9 mouse cellular contexts compared by ENCODE assay signal in genomic region chr3:97824011-97824711, GRCm38 (mm10).
DNase-seq lines count a peak whose midpoint lies in the region; ATAC-seq and TF ChIP-seq lines count a peak whose summit lies in the region.
"Had no signal": no experiment of that assay in that cellular context is flagged by ENCODE, and none has a peak within 500 bp of the region (broad histone marks: within the 10 kb centered on the region; RNA-seq: fewer than 3 reads in every experiment).

No protein-coding gene starts in this region.

- H3K27me3 ChIP-seq in forebrain, postnatal 0 days (ENCODE audit: insufficient read depth, low read length) = no peaks in the 10 kb centered on the region
- peaks cover 5% of the 10 kb centered on the region; the same call in 1 of the 2 replicates for H3K27me3 ChIP-seq in hindbrain, embryonic 11.5 days (ENCODE audit: control insufficient read depth, insufficient read depth, low read length)
- peaks cover 12% of the 10 kb centered on the region; the same call in 1 of the 2 replicates for H3K27me3 ChIP-seq in limb, embryonic 15.5 days
- peaks cover 9% of the 10 kb centered on the region; the same call in 1 of the 2 replicates for H3K27me3 ChIP-seq in midbrain, postnatal 0 days (ENCODE audit: insufficient read depth, low read length)

- H3K4me2 ChIP-seq in forebrain, postnatal 0 days (ENCODE audit: low read depth) = peak overlapping the region; percentile 52
- peak overlapping the region; percentile 85 for H3K4me2 ChIP-seq in hindbrain, embryonic 11.5 days (replicated peaks; ENCODE audit: low read depth, low read length)
- H3K4me2 ChIP-seq in limb, embryonic 15.5 days = peak overlapping the region; percentile 87
- peak overlapping the region; percentile 50 for H3K4me2 ChIP-seq in midbrain, postnatal 0 days (ENCODE audit: low read depth, low read length, poor library complexity, severe bottlenecking)

- H3K36me3 ChIP-seq in forebrain, postnatal 0 days (ENCODE audit: insufficient read depth) = 0 out of 2 replicates have a peak, but pooled peaks cover 7% of the 10 kb centered on the region
- H3K36me3 ChIP-seq in hindbrain, embryonic 11.5 days (ENCODE audit: control insufficient read depth, insufficient read depth, low read length) = no peaks in the 10 kb centered on the region
- no peaks in the 10 kb centered on the region for H3K36me3 ChIP-seq in limb, embryonic 15.5 days
- 0 out of 2 replicates have a peak, but pooled peaks cover 3% of the 10 kb centered on the region for H3K36me3 ChIP-seq in midbrain, postnatal 0 days (ENCODE audit: insufficient read depth, low read length)

- peak; percentile 18 to 23 for DNase-seq in cerebellum, postnatal 10 days
- DNase-seq in cerebellum, adult 9-10 months = no peak
- DNase-seq in forebrain, postnatal 0 days = no peak
- peak; percentile 60 for DNase-seq in hindbrain, embryonic 11.5 days (ENCODE audit: low spot score)
- no peak for DNase-seq in midbrain, postnatal 0 days (ENCODE audit: low spot score)
- DNase-seq in thymus, postnatal 25 days = peak; percentile 7
- no peak for DNase-seq in adrenal gland, adult 18-20 months (ENCODE audit: low spot score in 2 of 2)

- no peaks in the 10 kb centered on the region for H3K4me1 ChIP-seq in forebrain, postnatal 0 days (ENCODE audit: insufficient read depth)
- H3K4me1 ChIP-seq in hindbrain, embryonic 11.5 days (replicated peaks; ENCODE audit: control insufficient read depth, insufficient read depth, low read length) = 0 out of 2 replicates have a peak, but pooled peaks cover 6% of the 10 kb centered on the region
- H3K4me1 ChIP-seq in limb, embryonic 15.5 days = peaks cover 17% of the 10 kb centered on the region
- 0 out of 2 replicates have a peak, but pooled peaks cover 4% of the 10 kb centered on the region for H3K4me1 ChIP-seq in midbrain, postnatal 0 days (ENCODE audit: insufficient read depth, low read length)

- H3K27ac ChIP-seq in forebrain, postnatal 0 days (ENCODE audit: low read depth, low read length) = no peak overlapping the region
- no peak overlapping the region for H3K27ac ChIP-seq in hindbrain, embryonic 11.5 days (ENCODE audit: low read depth, low read length)
- H3K27ac ChIP-seq in limb, embryonic 15.5 days = no peak overlapping the region
- no peak overlapping the region for H3K27ac ChIP-seq in midbrain, postnatal 0 days (ENCODE audit: low read depth, low read length)
- H3K27ac ChIP-seq: macrophage had no signal

- H3K9me3 ChIP-seq in forebrain, postnatal 0 days (ENCODE audit: low read length) = no peaks in the 10 kb centered on the region
- no peaks in the 10 kb centered on the region for H3K9me3 ChIP-seq in hindbrain, embryonic 11.5 days (ENCODE audit: control insufficient read depth, low read length)
- H3K9me3 ChIP-seq in limb, embryonic 15.5 days = no peaks in the 10 kb centered on the region
- no peaks in the 10 kb centered on the region for H3K9me3 ChIP-seq in midbrain, postnatal 0 days (ENCODE audit: low read length)

- peak overlapping the region; percentile 17 for H3K4me3 ChIP-seq in forebrain, postnatal 0 days (ENCODE audit: low read depth, low read length)
- peak overlapping the region; percentile 41 for H3K4me3 ChIP-seq in hindbrain, embryonic 11.5 days (ENCODE audit: low read depth, low read length)
- H3K4me3 ChIP-seq in limb, embryonic 15.5 days = peak overlapping the region; percentile 43
- peak overlapping the region; percentile 20; the same call in 1 of the 2 replicates for H3K4me3 ChIP-seq in midbrain, postnatal 0 days (ENCODE audit: low read depth, low read length)

- WGBS in forebrain, postnatal 0 days = 3% methylated on average over 27 of the region's 29 CpGs
- under 1% methylated on average over 28 of the region's 29 CpGs for WGBS in hindbrain, embryonic 11.5 days
- WGBS in limb, embryonic 15.5 days = under 1% methylated on average over 29 of the region's 29 CpGs
- WGBS in midbrain, postnatal 0 days = 7% methylated on average over 29 of the region's 29 CpGs

- no peak overlapping the region for H3K9ac ChIP-seq in forebrain, postnatal 0 days
- peak overlapping the region; percentile 41; the same call in 1 of the 2 replicates for H3K9ac ChIP-seq in hindbrain, embryonic 11.5 days (ENCODE audit: low read depth, low read length)
- no peak overlapping the region for H3K9ac ChIP-seq in limb, embryonic 15.5 days
- H3K9ac ChIP-seq in midbrain, postnatal 0 days (replicated peaks; ENCODE audit: low read length, poor library complexity, severe bottlenecking) = no peak overlapping the region

- ATAC-seq in forebrain, postnatal 0 days = no peak
- peak; percentile 65 for ATAC-seq in hindbrain, embryonic 11.5 days (ENCODE audit: low FRiP score)
- ATAC-seq in limb, embryonic 15.5 days (ENCODE audit: insufficient number of reproducible peaks, low FRiP score, low TSS enrichment, low read depth) = 0 out of 2 replicates have a peak, but pooled peaks have one; percentile 53
- no peak; the same call in 1 of the 2 replicates for ATAC-seq in midbrain, postnatal 0 days (ENCODE audit: low FRiP score)

- no peak for TF ChIP-seq CTCF in forebrain, postnatal 0 days (IDR thresholded peaks at IDR 0.05; ENCODE audit: low read depth)
- TF ChIP-seq CTCF in midbrain, postnatal 0 days (IDR thresholded peaks at IDR 0.05) = no peak

Comparison
In these comparisons a context has a peak if more than half of its experiments do, and no peak if none do; other contexts are left out.
1. DNase-seq: peak in cerebellum, postnatal 10 days (2 of 2), hindbrain, embryonic 11.5 days (single experiment) and thymus, postnatal 25 days (single experiment); none in cerebellum, adult 9-10 months (single experiment), forebrain, postnatal 0 days (single experiment), midbrain, postnatal 0 days (single experiment) and adrenal gland, adult 18-20 months (0 of 2).
2. ATAC-seq: peak in hindbrain, embryonic 11.5 days (single experiment) and limb, embryonic 15.5 days (single experiment); none in forebrain, postnatal 0 days (single experiment) and midbrain, postnatal 0 days (single experiment).
3. Peak in every context shown above with its lines, with median percentiles within 50 percentile points of each other: H3K4me2 ChIP-seq and H3K4me3 ChIP-seq.